Mouse (Mus musculus): ENCODE measurements at regions not wholly inside any gene's neighbourhood (a gene's known extent, or its start where the extent isn't known, plus 50 kb on each side); places are given as distances from the start of the nearest gene placed in this dataset.
"Not testable (repeated sequence)": the region's sequence is repeated elsewhere in the genome, so short reads cannot be mapped to it uniquely, and the experiment has no call there.

DNA sequence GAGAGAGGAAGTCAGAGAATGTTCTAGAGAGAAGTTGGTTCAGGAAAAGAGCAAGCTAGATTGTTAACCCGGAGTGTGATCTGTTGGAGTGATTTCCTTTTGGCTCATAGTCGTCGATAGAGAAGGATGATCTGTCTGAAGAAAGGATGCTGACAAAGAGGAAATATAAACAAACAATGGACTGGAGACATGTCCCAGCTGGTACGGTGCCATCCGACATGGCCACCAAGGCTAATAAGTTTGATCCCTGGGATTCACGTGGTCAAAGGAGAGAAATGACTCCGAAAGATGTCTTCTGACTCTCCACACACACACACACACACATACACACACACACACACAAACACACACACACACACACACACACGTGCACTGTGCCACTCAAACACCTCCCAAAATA lies 113.5 kb upstream of the Mrps10 start:
- H3K27ac ChIP-seq (replicated peaks; ENCODE audit: low read depth, low read length): no peak overlapping the region
- H3K4me1 ChIP-seq (ENCODE audit: control insufficient read depth, insufficient read depth, insufficient read length, low read length): no peaks in the 10 kb centered on the region
- H3K4me3 ChIP-seq (ENCODE audit: insufficient read depth, low read depth, low read length): no peak overlapping the region

DNA sequence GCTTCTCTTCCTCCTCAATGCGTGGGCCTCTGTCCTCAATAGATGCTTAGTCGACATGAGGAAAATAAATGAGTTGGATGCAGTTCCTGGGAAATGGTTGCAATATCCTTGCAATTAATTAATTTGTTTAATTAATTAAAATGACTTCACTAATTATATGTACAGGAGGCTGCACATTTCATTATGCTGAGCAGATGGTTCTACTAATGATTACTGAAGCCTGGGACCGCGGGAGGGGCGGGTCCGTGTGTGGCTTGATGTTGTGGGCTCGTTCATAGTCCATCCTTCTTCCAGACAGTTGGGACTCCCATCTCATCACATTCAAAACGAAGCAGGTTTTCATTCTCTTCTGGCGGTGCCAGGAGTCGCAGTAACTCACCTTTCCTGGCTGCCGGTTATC lies 114.7 kb upstream of the Mrps10 start:
- Histone ChIP-seq H3K4me3 (ENCODE audit: insufficient read depth, low read depth, low read length) (no peak overlapping the region), H3K4me1 (ENCODE audit: control insufficient read depth, insufficient read depth, insufficient read length, low read length) (no peaks in the 10 kb centered on the region), H3K27ac (replicated peaks; ENCODE audit: low read depth, low read length) (no peak overlapping the region)

DNA sequence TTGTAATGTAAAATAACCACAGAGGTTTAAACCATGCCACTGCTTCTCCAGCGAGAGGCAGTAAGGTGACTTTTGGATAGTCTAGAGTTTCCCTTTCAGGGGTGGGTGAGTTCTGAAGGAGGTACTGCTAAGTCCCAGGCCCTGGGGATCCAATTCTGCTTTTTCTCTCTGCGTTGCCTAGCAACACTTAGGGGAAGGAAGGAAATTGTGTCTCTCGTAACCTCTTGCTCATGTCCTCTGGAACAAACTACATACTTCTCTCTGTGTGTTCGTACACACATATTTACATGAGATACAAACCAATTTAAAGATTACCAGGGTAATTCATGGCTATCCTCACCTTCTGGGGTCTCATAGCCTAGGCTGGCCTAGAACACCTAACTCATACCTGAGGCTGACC lies 118.7 kb upstream of the Mrps10 start:
- H3K4me1 ChIP-seq (ENCODE audit: control insufficient read depth, insufficient read depth, insufficient read length, low read length): no peaks in the 10 kb centered on the region
- H3K27ac ChIP-seq (replicated peaks; ENCODE audit: low read depth, low read length): no peak overlapping the region
- no peak overlapping the region for H3K4me3 ChIP-seq (ENCODE audit: insufficient read depth, low read depth, low read length)

DNA sequence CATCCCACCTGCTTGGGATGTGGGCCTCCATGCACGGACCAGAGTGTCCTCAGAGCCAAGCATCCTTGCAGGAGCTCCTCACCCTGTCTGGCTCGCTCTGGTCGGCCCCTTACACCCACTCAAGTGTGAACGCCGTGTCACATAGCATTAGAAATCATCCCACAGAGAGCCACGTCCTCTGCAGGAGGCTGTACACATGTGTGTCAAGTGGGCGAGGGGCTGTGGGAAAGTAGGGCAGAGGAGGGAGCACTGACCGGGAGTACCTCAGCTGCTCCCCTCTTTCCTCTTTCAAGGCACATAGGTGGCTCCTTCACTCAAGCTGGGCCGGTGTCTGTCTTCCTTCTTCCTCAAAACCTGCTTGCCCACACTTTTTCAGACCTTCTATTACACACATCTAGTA lies 119.5 kb upstream of the Mrps10 start:
- H3K4me3 ChIP-seq (ENCODE audit: insufficient read depth, low read depth, low read length): no peak overlapping the region
- no peaks in the 10 kb centered on the region for H3K4me1 ChIP-seq (ENCODE audit: control insufficient read depth, insufficient read depth, insufficient read length, low read length)

DNA sequence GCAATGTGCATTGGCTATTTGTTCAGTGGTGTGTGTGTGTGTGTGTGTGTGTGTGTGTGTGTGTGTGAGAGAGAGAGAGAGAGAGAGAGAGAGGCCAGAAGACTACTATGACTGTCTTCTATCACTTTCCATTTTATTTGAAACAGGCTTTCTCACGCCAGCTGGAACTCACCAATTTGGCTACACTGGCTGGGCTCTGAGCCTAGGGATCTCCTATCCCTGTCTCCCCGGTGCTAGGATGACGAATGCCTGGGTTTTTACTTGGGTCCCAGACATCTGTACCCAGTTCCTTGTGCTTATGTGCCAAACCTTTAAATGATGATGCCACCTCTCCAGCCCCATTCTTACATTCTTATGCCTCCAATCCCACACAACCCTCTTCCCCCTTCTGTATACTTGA lies 120.6 kb upstream of the Mrps10 start:
- H3K4me1 ChIP-seq (ENCODE audit: control insufficient read depth, insufficient read depth, insufficient read length, low read length): no peaks in the 10 kb centered on the region
- H3K27ac ChIP-seq (replicated peaks; ENCODE audit: low read depth, low read length): no peak overlapping the region
- H3K4me3 ChIP-seq (ENCODE audit: insufficient read depth, low read depth, low read length): no peak overlapping the region

More for the DNA sequence above, 119.5 kb upstream of the Mrps10 start:
- no peak overlapping the region for H3K27ac ChIP-seq (replicated peaks; ENCODE audit: low read depth, low read length)

DNA sequence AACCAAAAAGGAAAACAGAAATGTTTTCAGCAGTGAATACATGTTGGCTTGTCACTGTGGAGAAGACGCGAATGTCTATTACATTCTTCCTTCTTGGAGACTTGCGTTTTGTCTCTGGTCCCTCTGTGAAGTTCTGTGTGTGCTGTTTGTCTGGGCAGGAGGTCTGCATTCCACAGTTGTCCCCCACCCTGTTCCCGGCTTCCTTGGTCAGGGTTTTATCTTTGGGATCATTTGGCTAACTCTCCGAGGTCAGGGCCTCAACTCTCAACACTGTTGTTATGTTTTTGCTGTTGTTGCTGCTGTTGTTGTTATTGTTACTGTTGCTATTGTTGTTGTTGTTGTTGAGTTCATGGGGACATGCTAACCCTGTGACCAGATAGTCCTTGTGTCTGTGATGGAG lies 121.2 kb upstream of the Mrps10 start:
- no peak overlapping the region for H3K4me3 ChIP-seq (ENCODE audit: insufficient read depth, low read depth, low read length)
- H3K27ac ChIP-seq (replicated peaks; ENCODE audit: low read depth, low read length): no peak overlapping the region
- H3K4me1 ChIP-seq (ENCODE audit: control insufficient read depth, insufficient read depth, insufficient read length, low read length): no peaks in the 10 kb centered on the region

DNA sequence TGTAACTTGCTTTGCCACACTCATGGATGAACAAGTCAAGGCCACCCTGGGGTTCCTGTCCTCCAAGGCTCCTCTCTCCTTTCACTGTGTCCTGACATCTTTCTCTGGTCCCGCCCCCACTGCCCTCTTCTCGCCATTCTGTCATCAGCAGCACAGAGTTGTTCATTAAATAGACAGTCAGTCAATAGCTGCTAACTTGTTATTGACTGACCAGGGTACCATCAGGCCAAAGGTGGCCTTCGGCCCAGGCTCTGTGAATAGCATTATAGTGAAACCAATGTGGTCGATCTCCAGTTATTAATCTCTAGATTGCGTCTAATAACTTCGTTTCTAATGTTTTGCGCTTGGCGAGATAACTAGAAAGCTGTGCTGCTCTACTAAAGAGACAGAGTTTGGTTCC lies 122.1 kb upstream of the Mrps10 start:
- Histone ChIP-seq H3K4me1 (ENCODE audit: control insufficient read depth, insufficient read depth, insufficient read length, low read length) (no peaks in the 10 kb centered on the region), H3K4me3 (ENCODE audit: insufficient read depth, low read depth, low read length) (no peak overlapping the region), H3K27ac (replicated peaks; ENCODE audit: low read depth, low read length) (no peak overlapping the region)

DNA sequence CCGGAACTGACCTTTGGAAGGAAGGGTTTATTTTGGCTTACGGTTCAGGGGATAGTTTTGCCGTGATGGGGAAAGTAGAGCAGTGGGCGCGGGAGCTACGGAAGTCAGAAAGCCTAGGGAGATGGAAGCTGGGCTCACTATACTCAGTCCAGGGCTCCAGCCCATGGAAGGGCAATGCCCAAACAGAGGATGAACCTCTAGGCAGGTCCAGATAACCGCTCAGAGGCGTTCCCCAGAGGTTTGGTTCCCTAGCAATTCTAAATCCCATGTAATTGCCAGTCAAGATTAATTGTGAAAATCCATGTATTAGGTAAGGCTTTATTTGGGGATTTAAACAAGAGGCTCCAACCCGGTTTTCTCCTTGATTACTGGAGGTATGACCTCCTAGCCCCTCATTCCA lies 123.1 kb upstream of the Mrps10 start:
- Histone ChIP-seq H3K4me3 (ENCODE audit: insufficient read depth, low read depth, low read length) (no peak overlapping the region), H3K4me1 (ENCODE audit: control insufficient read depth, insufficient read depth, insufficient read length, low read length) (no peaks in the 10 kb centered on the region), H3K27ac (replicated peaks; ENCODE audit: low read depth, low read length) (no peak overlapping the region)

DNA sequence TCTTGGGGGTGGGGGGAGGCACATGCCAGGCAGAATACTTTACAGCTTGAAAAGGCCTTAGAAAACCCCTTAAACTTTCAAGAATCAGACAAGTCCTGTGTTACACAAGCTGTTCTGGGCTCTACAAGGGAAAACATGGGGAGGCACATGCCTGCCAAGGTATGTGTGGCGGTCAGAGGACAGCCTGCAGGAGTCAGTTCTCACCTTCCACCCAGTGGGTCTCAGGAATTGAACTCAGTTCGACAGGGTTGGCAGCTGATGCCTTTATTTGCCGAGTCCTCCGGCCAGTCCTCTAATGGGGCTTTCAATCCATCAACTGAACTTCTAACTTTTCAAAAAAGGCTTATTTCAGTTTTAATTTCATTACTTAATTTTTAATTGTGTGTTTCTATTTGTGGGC lies 129.6 kb upstream of the Mrps10 start:
- no peak overlapping the region for H3K27ac ChIP-seq (replicated peaks; ENCODE audit: low read depth, low read length)
- no peaks in the 10 kb centered on the region for H3K4me1 ChIP-seq (ENCODE audit: control insufficient read depth, insufficient read depth, insufficient read length, low read length)
- no peak overlapping the region for H3K4me3 ChIP-seq (ENCODE audit: insufficient read depth, low read depth, low read length)

DNA sequence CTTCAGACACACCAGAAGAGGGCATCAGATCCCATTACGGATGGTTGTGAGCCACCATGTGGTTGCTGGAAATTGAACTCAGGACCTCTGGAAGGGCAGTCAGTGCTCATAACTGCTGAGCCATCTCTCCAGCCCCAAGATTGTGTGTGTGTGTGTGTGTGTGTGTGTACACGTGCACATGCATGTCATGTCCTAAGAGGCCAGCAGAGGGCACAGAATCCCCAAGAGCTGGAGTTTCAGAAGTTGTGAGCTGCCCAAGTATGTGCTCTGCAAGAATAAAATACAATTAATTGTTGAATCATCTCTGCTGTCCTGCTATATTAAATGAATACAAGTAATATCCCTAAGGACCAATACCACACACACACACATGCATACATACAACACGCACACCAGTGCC lies 130.8 kb upstream of the Mrps10 start:
- H3K27ac ChIP-seq (replicated peaks; ENCODE audit: low read depth, low read length); H3K4me3 ChIP-seq (ENCODE audit: insufficient read depth, low read depth, low read length); H3K4me1 ChIP-seq (ENCODE audit: control insufficient read depth, insufficient read depth, insufficient read length, low read length): not testable (repeated sequence)

DNA sequence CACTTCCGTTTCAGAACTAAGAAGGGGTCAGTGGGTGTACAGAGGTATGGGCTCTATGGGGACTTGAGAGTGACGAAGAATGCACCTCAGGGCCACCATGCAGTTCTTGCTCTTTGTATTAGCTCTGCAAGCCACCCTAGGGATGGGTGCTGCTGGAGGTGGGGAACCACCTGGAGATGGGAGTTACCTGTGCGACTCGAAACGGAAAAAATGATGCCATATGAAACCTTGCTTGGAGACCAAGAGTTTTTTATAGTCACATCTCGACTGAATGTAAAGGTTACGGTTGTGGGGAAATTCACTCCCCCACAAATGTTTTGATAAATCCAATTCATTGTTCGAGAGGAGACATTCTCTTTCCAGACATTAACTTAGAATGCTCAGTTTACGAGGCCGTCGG lies 134.3 kb upstream of the Mrps10 start:
- Histone ChIP-seq H3K4me1 (ENCODE audit: control insufficient read depth, insufficient read depth, insufficient read length, low read length) (no peaks in the 10 kb centered on the region), H3K27ac (replicated peaks; ENCODE audit: low read depth, low read length) (no peak overlapping the region), H3K4me3 (ENCODE audit: insufficient read depth, low read depth, low read length) (no peak overlapping the region)

DNA sequence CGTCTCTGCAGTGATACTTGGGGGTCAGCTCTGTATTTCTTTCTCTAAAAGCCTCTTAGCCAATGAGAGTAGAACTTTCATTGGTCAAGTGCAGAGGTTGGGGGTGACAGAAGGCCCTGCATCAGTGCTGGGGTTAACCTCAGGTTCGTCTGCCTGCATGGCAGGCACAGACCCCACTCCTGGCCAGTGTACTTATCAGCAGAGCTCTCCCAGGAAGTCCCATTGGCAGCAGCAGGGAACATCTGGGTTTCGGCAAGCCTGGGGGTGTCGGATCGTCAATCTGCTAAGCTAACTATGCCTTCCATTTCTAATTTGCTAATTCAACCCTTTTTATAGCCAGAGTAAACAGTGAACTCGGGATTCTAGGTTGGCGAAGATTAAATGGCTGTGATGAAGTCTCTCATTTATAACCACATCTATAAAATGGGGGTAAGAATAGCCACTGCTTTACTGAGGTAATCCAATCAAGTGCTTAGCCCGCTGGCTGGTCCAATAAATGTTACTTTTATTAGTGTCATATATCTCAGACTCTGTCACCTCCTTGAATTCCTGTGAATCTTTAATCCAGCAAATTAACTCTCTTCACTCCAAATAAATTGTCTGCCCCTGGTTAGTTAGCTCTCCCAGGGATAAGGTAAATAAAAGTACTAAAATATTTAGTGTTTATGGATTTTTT lies 135.5 kb upstream of the Mrps10 start:
- no peak overlapping the region for H3K4me3 ChIP-seq (ENCODE audit: insufficient read depth, low read depth, low read length)
- no peaks in the 10 kb centered on the region for H3K4me1 ChIP-seq (ENCODE audit: control insufficient read depth, insufficient read depth, insufficient read length, low read length)
- H3K27ac ChIP-seq (replicated peaks; ENCODE audit: low read depth, low read length): no peak overlapping the region

DNA sequence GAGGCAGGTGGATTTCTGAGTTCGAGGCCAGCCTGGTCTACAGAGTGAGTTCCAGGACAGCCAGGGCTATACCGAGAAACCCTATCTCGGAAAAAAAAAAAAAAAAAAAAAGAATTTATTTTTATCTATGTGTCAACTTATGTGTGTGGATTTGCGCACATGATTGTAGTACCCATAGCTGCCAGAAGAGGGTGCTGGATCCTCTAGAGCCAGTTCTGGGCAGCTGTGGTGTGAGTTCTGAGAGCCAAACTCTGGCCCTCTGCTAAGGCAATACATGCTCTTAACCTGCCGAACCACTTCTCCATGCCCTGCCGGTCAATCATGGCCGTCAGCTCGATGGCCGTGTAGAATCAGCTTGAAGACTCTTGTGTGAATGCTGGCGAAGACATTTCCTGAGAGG lies 138.0 kb upstream of the Mrps10 start:
- Histone ChIP-seq H3K4me3 (ENCODE audit: insufficient read depth, low read depth, low read length) (no peak overlapping the region), H3K27ac (replicated peaks; ENCODE audit: low read depth, low read length) (no peak overlapping the region), H3K4me1 (ENCODE audit: control insufficient read depth, insufficient read depth, insufficient read length, low read length) (no peaks in the 10 kb centered on the region)

DNA sequence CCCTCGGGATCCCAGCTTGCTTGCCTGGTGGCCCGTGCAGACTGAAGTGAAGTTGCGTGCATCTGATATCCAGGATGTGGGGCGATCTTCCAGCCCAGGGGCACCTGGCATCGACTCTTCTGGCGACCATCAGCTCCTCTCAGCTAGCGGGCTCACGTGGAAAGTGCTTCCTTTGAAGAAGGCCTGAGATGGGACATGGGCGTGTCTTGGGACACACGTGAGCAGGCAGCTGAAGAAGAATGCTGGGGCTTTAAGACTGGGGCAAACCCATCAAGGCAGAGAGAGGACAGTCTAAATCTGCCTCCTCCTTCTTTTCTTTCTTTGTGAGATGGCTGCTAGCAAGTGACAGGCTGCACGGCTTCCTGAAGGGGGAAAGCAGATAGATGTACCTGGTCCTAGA lies 142.3 kb upstream of the Mrps10 start:
- H3K27ac ChIP-seq (replicated peaks; ENCODE audit: low read depth, low read length): peak overlapping the region; percentile 72; the same call in 1 of the 2 replicates
- peaks cover 2% of the 10 kb centered on the region; the same call in 1 of the 2 replicates for H3K4me1 ChIP-seq (ENCODE audit: control insufficient read depth, insufficient read depth, insufficient read length, low read length)
- H3K4me3 ChIP-seq (ENCODE audit: insufficient read depth, low read depth, low read length): no peak overlapping the region

DNA sequence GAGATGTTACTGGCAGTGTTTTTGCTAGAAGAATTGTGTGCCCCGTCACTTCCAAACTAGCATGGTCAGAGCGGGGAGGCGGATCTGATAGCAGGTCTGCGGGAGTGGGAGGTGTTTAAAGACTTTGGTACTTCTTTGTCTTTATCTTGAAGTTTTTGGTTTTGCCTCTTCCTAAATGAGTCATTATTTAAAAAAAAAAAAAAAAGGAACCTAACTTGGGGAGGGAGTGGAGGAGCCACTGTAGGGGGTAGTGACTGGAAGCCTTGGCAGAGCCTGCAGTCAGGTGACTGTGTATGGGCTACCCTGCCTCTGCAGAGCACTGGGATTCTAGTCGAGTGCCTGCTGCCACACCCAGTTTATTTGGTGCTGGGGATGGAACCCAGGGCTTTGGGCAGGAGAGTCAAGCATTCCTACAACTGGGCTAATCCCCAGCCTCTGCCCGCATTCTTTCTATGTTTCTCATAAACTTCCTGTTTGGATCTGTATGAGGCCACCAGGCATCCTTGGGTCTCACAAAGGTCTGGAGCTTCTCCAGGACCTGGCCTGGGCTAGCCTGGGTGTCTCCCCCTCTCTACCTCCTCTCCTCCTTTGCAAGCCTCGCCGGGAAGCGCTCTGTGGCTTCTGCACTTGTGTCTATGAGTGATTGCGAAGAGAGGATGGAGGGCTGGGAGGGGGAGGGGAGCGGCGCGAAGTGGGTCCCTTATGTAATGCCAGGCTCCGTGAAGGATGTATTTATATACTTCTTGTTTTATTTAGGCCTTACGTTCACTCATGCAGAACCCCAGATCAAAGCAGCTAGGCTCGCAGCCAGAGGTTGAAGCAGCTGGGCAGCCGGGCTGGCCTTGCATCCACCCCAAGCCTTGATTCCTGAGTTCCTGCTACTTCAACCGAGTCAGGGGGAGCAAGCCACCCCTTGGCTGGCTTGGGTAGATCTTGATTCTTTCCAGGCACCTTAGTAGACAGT lies 143.1 kb upstream of the Mrps10 start:
- H3K4me3 ChIP-seq (ENCODE audit: insufficient read depth, low read depth, low read length): no peak overlapping the region
- H3K4me1 ChIP-seq (ENCODE audit: control insufficient read depth, insufficient read depth, insufficient read length, low read length): peaks cover 2% of the 10 kb centered on the region; the same call in 1 of the 2 replicates
- H3K27ac ChIP-seq (replicated peaks; ENCODE audit: low read depth, low read length): peak overlapping the region; percentile 72
